Mouse (Mus musculus): ENCODE data around the gene Phf11b. TPM values are rescaled to one million over a fixed set of nuclear protein-coding genes. Genes with fewer than 3 reads are reported as not detected.
A peak's percentile ranks its signal among the peaks of the same experiment; 100 is the strongest.
"Not testable (repeated sequence)": the region's sequence is repeated elsewhere in the genome, so short reads cannot be mapped to it uniquely, and the experiment has no call there.

The Phf11b gene
- polyA plus RNA-seq (2012; rRNA removed): 2.7 and 4.1 TPM in 2 replicates

DNA sequence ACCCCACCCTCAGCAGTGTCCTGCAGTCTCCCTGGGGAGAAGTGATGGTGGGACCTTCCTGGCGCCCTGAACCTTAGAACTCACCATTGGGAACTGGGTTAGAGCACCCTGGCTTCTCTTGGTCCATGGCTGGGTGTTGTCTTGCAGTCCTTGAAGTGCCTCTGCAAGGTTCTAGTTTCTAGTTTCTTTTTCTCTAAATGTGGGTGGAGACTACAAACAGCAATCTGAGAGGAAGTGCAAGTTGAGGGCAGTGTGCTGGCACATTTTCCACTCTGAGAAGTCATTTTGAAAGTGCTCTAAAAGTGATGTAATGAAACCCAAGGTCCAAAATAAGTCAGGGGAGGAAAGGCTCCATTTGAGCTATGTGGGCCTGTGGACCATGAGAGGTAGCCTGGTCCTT is at the start of gene Phf11b:
Phf11b (minus strand) TSS at position 163 of the 400 bp plus-strand sequence.
- WGBS: 67% methylated on average over 1 of the region's 1 CpGs
- not testable (repeated sequence) for H3K4me1 ChIP-seq (replicated peaks; ENCODE audit: control insufficient read depth, insufficient read depth, low read length); H3K36me3 ChIP-seq (ENCODE audit: control insufficient read depth, insufficient read depth, low read length); DNase-seq; H3K27me3 ChIP-seq (ENCODE audit: control insufficient read depth, insufficient read depth, low read length)
- Histone ChIP-seq H3K27ac (ENCODE audit: control insufficient read depth, insufficient read depth, low read length) (peak within 1 kb of the TSS; percentile 51), H3K4me3 (ENCODE audit: control insufficient read depth, insufficient read depth, low read length) (peak within 1 kb of the TSS; percentile 38)

DNA sequence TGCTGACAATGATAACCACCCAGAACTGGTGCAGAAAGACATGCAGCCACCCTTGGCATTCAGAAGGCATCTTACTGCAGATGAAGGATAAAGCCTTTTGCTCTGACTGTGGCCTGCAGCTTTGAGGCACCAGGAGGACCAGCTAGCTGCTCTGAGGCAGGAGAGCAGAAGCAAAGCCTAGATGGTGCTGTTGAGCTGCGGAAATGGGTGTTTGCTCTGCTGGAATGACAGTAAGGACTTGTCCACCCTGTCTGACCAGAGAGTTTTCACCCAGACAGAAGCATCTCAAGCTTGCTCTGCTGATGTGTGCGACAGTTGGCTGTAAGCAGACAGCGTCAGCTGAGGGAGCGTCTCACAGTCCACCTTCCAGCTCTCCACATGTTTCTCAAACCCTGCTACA is 49.0 kb upstream of the Phf11b start:
- H3K4me1 ChIP-seq (replicated peaks; ENCODE audit: control insufficient read depth, insufficient read depth, low read length); H3K27ac ChIP-seq (ENCODE audit: control insufficient read depth, insufficient read depth, low read length); H3K4me3 ChIP-seq (ENCODE audit: control insufficient read depth, insufficient read depth, low read length); H3K36me3 ChIP-seq (ENCODE audit: control insufficient read depth, insufficient read depth, low read length); DNase-seq; H3K27me3 ChIP-seq (ENCODE audit: control insufficient read depth, insufficient read depth, low read length): not testable (repeated sequence)
- 94% methylated on average over 4 of the region's 4 CpGs for WGBS

DNA sequence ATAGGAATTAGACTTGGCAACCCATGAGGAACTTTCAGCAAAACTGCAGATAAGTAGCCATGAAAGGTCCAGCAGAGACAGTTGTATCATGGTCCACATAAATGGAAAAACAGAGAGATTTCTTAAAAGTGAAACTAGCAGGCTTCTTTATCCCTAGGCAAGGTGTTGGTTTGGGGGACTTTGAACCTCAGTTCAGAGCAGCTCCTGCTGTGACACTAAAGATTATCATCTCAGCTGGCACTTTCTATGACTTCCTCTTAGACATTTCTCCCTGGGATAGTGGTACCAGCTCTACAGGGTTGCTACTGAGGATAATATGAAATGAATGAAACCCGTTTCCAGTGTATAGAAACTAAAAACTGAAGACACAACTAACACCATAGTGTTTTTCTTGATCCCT is 48.4 kb upstream of the Phf11b start:
- Histone ChIP-seq H3K36me3 (ENCODE audit: control insufficient read depth, insufficient read depth, low read length) (no peaks in the 10 kb centered on the region), H3K4me3 (ENCODE audit: control insufficient read depth, insufficient read depth, low read length) (no peak overlapping the region), H3K27me3 (ENCODE audit: control insufficient read depth, insufficient read depth, low read length) (no peaks in the 10 kb centered on the region), H3K4me1 (replicated peaks; ENCODE audit: control insufficient read depth, insufficient read depth, low read length) (no peaks in the 10 kb centered on the region), H3K27ac (ENCODE audit: control insufficient read depth, insufficient read depth, low read length) (no peak overlapping the region)
- no peak for DNase-seq
- TF ChIP-seq POLR2A (IDR thresholded peaks at IDR 0.05; ENCODE audit: control insufficient read depth, extremely low read depth, insufficient read depth, low read length, poor library complexity): no peak
- no peak for TF ChIP-seq CTCF (IDR thresholded peaks at IDR 0.05; ENCODE audit: borderline replicate concordance, control insufficient read depth, extremely low read depth, insufficient read depth, low read length, poor library complexity)
- 82% methylated on average over 1 of the region's 1 CpGs for WGBS

DNA sequence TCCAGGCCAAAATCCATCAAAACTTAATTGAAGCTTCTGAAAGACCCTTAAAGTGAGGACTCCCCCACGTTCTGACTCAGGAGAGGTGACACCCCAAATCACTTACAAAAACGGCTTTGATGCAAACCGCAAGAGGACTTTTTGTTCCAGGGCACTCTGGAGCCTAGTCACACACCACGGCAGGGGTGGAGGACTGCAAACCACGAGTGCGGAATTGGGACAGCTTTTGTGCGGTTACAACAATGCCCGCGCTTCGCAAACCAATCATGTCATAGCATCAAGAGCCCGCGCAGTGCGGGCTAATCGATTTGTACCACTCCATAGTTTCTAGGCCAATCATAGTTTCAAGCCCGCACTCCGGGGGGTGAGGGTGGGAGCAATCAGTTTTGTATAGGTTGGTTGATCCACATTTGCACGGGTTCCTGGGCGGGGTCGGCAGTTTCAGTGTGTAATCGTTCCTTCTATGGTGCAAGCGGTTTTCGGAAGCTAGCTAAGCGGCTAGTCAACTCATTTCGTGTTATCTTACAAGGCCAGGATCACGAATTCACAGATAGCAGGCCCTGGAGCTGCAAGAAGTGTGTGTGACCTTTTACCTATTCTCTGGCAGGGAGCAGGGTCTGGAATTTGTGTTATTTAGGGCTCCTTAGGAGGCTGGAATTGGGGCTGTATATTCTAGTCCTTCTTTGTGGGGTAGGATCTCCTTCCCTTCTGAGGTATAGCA is 29.4 kb upstream of the Phf11b start:
- TF ChIP-seq POLR2A (IDR thresholded peaks at IDR 0.05; ENCODE audit: control insufficient read depth, extremely low read depth, insufficient read depth, low read length, poor library complexity): no peak
- TF ChIP-seq CTCF (IDR thresholded peaks at IDR 0.05; ENCODE audit: borderline replicate concordance, control insufficient read depth, extremely low read depth, insufficient read depth, low read length, poor library complexity): no peak
- H3K36me3 ChIP-seq (ENCODE audit: control insufficient read depth, insufficient read depth, low read length): no peaks in the 10 kb centered on the region
- H3K4me1 ChIP-seq (replicated peaks; ENCODE audit: control insufficient read depth, insufficient read depth, low read length): no peaks in the 10 kb centered on the region
- DNase-seq: no peak
- H3K4me3 ChIP-seq (ENCODE audit: control insufficient read depth, insufficient read depth, low read length): no peak overlapping the region
- H3K27ac ChIP-seq (ENCODE audit: control insufficient read depth, insufficient read depth, low read length): no peak overlapping the region
- H3K27me3 ChIP-seq (ENCODE audit: control insufficient read depth, insufficient read depth, low read length): no peaks in the 10 kb centered on the region
- WGBS: 96% methylated on average over 25 of the region's 25 CpGs

DNA sequence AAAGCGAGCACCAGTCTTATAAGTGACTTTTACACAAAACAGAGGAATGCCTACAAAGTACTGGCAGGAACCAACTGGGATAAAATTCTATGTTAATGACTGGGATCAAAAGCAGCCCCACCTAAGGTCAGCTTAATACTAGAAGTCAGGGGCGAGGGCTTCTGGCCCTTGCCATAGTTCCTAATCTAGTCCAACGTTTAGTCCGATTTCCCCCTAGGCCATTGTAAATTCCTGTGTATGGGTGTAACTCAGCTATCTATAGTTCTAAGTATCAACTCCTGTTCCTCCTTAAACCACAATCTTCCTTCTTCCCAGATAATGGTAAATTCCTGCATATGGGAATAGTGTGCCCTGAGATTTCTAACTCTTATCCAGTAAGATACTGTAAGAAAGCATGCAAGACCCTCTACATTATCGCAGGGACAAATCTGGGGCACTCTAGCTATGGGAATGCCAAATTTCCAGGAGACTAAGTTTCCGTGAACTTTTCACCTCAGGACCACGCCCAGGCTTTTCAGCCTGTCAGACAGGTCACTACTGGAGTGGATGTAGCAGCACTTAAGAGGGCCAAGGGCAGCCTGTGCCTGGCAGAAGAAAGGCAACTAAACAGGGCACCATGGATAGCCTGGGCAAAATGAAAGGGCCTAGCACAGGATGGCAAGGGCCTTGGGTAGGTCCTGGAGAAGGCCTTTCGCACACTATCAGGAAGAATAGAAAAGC is 25.4 kb upstream of the Phf11b start:
- H3K36me3 ChIP-seq (ENCODE audit: control insufficient read depth, insufficient read depth, low read length): no peaks in the 10 kb centered on the region
- H3K27ac ChIP-seq (ENCODE audit: control insufficient read depth, insufficient read depth, low read length): no peak overlapping the region
- H3K4me1 ChIP-seq (replicated peaks; ENCODE audit: control insufficient read depth, insufficient read depth, low read length): no peaks in the 10 kb centered on the region
- 95% methylated on average over 8 of the region's 8 CpGs for WGBS
- no peak overlapping the region for H3K4me3 ChIP-seq (ENCODE audit: control insufficient read depth, insufficient read depth, low read length)
- no peak for DNase-seq
- no peaks in the 10 kb centered on the region for H3K27me3 ChIP-seq (ENCODE audit: control insufficient read depth, insufficient read depth, low read length)
- no peak for TF ChIP-seq POLR2A (IDR thresholded peaks at IDR 0.05; ENCODE audit: control insufficient read depth, extremely low read depth, insufficient read depth, low read length, poor library complexity)
- TF ChIP-seq CTCF (IDR thresholded peaks at IDR 0.05; ENCODE audit: borderline replicate concordance, control insufficient read depth, extremely low read depth, insufficient read depth, low read length, poor library complexity): no peak

DNA sequence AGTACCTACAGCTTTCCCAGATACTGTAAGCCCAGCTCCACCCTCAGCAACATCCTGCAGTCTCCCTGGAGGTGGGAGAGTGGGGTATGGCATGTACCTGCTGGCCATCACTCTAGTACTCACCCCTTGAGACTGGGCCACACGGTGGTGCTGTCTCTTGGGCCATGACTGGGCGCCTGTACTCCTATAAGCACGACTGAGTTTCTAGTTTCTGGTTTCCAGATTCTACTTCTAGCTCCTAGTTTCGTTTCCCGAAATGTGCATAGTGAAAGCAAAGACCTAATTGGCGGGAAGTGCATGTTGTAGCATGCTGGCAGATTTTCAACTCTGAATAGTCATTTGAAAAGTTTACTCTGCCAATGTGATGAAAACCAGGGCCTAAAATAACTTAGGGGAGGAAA is 24.1 kb upstream of the Phf11b start, which contains the start of gene Phf11d:
Phf11d (minus strand) TSS at position 227 of the 401 bp plus-strand sequence.
- 78% methylated on average over 6 of the region's 6 CpGs for WGBS
- peak within 1 kb of the TSS; percentile 43; the same call in 1 of the 2 replicates for H3K27ac ChIP-seq (ENCODE audit: control insufficient read depth, insufficient read depth, low read length)
- no peaks in the 10 kb centered on the region for H3K27me3 ChIP-seq (ENCODE audit: control insufficient read depth, insufficient read depth, low read length)
- peak; percentile 4 for DNase-seq
- H3K4me1 ChIP-seq (replicated peaks; ENCODE audit: control insufficient read depth, insufficient read depth, low read length): no peaks in the 10 kb centered on the region
- TF ChIP-seq POLR2A (IDR thresholded peaks at IDR 0.05; ENCODE audit: control insufficient read depth, extremely low read depth, insufficient read depth, low read length, poor library complexity): no peak
- no peak for TF ChIP-seq CTCF (IDR thresholded peaks at IDR 0.05; ENCODE audit: borderline replicate concordance, control insufficient read depth, extremely low read depth, insufficient read depth, low read length, poor library complexity)
- H3K36me3 ChIP-seq (ENCODE audit: control insufficient read depth, insufficient read depth, low read length): no peaks in the 10 kb centered on the region
- H3K4me3 ChIP-seq (ENCODE audit: control insufficient read depth, insufficient read depth, low read length): no peak within 1 kb of the TSS

DNA sequence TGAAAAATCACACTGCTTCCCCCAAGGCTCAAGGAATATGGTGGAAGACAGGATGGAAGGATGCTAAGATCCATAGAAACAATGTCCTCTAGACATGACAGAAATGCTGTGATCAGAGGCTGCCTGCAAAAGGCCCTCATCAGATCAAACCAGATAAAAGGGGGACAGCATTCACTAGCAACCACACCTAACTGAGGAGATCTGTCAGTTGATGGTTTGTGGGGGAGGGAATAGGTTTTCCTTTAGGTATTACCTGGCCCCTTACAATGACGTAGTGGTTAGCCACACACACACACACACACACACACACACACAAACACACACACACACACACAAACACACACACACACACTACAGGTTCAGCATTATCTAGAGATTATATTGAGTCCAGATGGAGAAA is 1.6 kb downstream of the Phf11b start:
- Histone ChIP-seq H3K36me3 (ENCODE audit: control insufficient read depth, insufficient read depth, low read length) (no peaks in the 10 kb centered on the region), H3K4me1 (replicated peaks; ENCODE audit: control insufficient read depth, insufficient read depth, low read length) (no peaks in the 10 kb centered on the region), H3K27me3 (ENCODE audit: control insufficient read depth, insufficient read depth, low read length) (no peaks in the 10 kb centered on the region), H3K27ac (ENCODE audit: control insufficient read depth, insufficient read depth, low read length) (no peak overlapping the region), H3K4me3 (ENCODE audit: control insufficient read depth, insufficient read depth, low read length) (no peak overlapping the region)
- 60% methylated on average over 1 of the region's 1 CpGs for WGBS
- no peak for DNase-seq
- TF ChIP-seq POLR2A (IDR thresholded peaks at IDR 0.05; ENCODE audit: control insufficient read depth, extremely low read depth, insufficient read depth, low read length, poor library complexity) (no peak), CTCF (IDR thresholded peaks at IDR 0.05; ENCODE audit: borderline replicate concordance, control insufficient read depth, extremely low read depth, insufficient read depth, low read length, poor library complexity) (no peak)

DNA sequence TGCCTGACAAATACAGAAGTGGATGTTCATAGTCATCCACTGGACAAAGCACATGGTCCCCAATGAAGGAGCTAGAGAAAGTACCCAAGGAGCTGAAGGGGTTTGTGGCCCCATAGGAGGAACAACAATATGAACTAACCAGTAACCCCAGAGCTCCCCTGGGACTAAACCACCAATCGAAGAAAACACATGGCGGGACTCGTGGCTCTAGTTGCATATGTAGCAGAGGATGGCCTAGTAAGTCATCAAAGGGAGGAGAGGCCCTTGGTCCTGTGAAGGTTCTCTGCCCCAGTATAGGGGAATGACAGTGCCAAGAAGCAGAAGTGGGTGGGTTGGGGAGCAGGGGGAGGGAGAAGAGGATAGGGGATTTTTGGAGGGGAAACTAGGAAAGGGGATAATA is 5.1 kb downstream of the Phf11b start:
- not testable (repeated sequence) for H3K36me3 ChIP-seq (ENCODE audit: control insufficient read depth, insufficient read depth, low read length); H3K27me3 ChIP-seq (ENCODE audit: control insufficient read depth, insufficient read depth, low read length); H3K4me3 ChIP-seq (ENCODE audit: control insufficient read depth, insufficient read depth, low read length); DNase-seq; H3K27ac ChIP-seq (ENCODE audit: control insufficient read depth, insufficient read depth, low read length); H3K4me1 ChIP-seq (replicated peaks; ENCODE audit: control insufficient read depth, insufficient read depth, low read length)
- 91% methylated on average over 3 of the region's 3 CpGs for WGBS

DNA sequence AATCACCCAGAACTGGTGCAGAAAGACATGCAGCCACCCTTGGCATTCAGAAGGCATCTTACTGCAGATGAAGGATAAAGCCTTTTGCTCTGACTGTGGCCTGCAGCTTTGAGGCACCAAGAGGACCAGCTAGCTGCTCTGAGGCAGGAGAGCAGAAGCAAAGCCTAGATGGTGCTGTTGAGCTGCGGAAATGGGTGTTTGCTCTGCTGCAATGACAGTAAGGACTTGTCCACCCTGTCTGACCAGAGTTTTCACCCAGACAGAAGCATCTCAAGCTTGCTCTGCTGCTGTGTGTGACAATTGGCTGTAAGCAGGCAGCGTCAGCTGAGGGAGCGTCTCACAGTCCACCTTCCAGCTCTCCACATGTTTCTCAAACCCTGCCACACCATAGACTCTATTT is 10.7 kb downstream of the Phf11b start:
- 91% methylated on average over 3 of the region's 3 CpGs for WGBS
- not testable (repeated sequence) for H3K4me3 ChIP-seq (ENCODE audit: control insufficient read depth, insufficient read depth, low read length); H3K4me1 ChIP-seq (replicated peaks; ENCODE audit: control insufficient read depth, insufficient read depth, low read length); H3K27me3 ChIP-seq (ENCODE audit: control insufficient read depth, insufficient read depth, low read length); H3K36me3 ChIP-seq (ENCODE audit: control insufficient read depth, insufficient read depth, low read length); H3K27ac ChIP-seq (ENCODE audit: control insufficient read depth, insufficient read depth, low read length)
- DNase-seq: peak; percentile 13

Data from thymus, adult 2 months (tissue).